Mouse (Mus musculus) cerebellum, adult 8-10 months (tissue): ENCODE results near the gene Cd28.
"Not testable (repeated sequence)": the region's sequence is repeated elsewhere in the genome, so short reads cannot be mapped to it uniquely, and the experiment has no call there.

Experiments
- DNase-seq: peaks from one replicate; pipeline ENCODE4 v3.0.0; 2022

Gene Cd28

DNA sequence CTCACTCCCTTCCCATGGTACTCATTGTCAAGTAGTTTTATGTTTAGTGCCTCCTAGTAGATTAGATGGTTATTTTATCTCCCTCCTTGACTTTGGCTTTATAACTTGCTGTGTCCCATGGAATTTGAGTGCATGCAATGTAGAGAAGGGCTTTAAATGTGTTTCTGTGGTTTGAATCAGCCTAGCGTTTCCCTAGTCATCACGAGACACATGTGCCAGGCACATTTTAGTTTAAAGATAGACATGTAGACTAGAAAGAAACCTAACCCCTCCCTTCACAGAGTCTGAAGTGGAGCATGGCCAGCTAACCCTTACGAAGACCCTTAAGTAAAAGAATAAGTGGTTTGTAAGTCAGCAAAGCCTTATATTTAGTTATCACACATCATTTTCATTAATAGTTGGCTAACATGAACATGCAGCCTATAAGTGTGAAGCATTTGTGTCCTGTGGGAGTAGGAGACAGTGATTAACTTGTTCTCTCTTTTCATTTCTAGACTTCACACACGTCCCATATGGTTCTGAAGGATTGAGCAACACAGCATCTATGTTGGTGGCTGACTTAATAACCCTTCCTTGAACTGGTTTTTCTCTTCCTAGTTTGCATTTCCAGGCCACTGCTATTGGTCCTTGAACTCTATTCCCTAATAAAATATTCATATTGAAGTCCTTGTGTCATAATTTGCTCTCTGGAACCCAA is 86.7 kb downstream of the Cd28 start:
- no peak for DNase-seq

- DNase-seq: no peak
Measured at GRCm38 (mm10) chr1:60803825-60804696, 87.5 kb downstream of the Cd28 start.

DNA sequence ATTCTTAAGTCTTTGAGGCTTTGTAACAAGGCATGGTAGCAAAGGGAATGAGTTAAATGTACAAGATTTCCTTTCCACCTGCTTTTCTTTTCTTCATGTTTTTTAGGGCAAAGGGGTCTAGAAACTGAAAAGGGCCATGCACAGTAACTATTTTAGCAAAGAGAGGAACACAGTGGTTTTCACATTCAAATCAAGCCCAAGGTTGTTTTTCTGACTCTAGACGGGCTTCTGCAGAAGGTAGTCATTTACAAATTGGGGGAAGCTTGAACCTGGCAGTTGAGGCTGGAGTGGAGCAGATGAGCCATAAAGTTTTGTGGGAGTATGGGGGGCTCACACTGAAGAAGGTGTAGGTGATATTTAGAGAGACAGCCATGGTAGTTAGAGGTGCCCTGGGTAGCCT is 88.6 kb downstream of the Cd28 start:
- no peak for DNase-seq

DNA sequence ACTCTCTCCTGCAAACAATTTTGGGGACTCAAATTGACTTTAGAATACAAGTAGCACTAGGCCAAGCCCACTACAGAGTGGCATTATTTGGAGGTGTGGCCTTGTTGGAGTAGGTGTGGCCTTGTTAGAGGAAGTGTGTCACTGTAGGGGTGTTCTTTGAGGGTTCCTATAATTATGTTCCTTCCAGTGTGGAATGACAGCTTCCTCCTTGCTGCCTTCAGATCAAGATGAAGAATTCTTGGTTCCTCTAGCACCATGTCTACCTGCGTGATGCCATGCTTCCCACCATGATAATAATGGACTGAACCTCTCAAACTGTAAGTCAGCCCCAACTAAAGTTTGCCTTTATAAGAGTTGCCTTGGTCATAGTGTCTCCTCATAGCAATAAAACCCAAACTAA is 91.1 kb downstream of the Cd28 start:
- DNase-seq: no peak

DNA sequence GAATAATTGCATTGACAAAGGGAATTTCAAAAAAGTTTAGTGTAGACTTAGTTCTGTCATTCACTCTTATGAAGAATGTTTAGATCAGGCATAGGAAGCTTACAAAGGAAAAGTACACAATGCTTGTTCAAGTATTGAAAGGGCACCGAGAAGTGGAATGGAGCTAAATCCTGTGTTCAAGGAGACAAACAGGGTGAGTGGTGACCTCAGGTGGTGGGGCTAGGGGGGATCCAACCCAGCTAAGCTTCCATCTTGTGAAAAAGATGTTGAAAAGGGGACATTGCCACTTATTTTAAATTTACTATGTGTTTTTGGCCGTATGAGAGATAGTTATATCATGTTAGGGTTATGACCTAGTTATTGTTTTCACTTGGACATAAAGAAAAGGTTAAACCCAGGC is 91.9 kb downstream of the Cd28 start:
- no peak for DNase-seq

GRCm38 (mm10) chr1:60809166-60809565 is 92.6 kb downstream of the Cd28 start:
- DNase-seq: no peak

- no peak for DNase-seq
Measured at GRCm38 (mm10) chr1:60810821-60811220, 94.2 kb downstream of the Cd28 start.

GRCm38 (mm10) chr1:60811998-60812397 is 95.4 kb downstream of the Cd28 start:
- DNase-seq: no peak

DNA sequence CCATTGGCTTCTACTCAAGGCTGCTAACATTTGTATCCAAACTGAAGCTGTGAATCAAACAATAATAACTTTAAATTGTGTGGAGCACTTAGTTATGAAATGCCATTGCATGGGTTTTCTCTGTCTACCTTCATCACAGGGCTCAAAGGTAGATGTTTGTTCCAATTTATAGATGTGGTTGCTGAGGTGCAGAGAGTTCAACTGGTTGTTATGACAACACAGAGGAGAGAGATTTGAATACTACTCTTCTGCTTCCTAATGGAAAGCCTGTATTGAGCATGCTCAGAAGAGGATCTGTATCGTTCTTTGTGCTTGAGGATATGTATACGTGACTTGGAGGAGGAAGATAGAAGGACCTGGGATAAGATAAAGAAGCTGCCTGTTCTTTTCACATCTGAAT is 96.8 kb downstream of the Cd28 start:
- no peak for DNase-seq

- DNase-seq: no peak
Measured at GRCm38 (mm10) chr1:60815912-60816311, 99.3 kb downstream of the Cd28 start.

DNA sequence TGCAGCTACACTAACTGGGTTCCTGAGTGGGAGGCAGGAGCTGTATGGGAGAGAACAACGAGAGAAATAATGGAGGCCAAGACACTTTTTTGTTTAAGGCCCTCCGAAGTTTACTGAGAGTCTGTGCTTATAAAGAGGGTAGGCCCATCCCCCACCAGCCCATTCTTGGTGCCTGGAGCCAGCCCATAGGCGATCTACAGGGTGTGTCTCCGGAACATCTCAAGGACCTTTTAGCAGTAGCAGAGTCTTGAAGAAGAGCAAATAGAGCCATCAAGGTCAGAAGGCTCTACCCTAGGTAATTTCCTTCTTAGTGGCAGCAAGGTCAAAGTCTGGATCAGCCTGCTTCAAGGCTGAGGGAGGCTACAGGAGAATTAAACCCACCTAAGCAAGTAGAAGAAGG is 101.9 kb downstream of the Cd28 start:
- not testable (repeated sequence) for DNase-seq

GRCm38 (mm10) chr1:60819993-60820392 is 103.4 kb downstream of the Cd28 start:
- no peak for DNase-seq

DNA sequence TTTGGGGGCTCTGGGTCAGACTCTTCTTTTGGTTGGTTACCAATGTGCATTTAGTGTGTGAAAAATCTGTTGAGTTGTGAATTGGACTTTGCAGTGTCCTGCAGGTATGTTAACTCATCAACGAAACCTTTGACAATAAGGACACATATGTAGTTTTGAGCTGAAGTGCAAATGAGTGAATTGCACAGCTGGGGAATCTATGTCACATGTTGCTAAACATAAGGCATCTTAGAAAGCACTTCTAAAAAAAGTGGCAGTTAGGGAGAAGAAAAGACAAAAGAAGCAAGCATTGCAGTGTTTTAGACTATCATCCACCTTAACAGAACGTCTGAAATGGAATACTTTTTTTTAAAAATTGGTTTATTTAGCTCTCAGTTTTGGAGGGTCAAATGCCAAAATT is 104.4 kb downstream of the Cd28 start:
- DNase-seq: no peak

GRCm38 (mm10) chr1:60821590-60821989 is 105.0 kb downstream of the Cd28 start:
- DNase-seq: no peak
